Mouse (Mus musculus): Measurements from ENCODE around the gene Gm13090.

DNA sequence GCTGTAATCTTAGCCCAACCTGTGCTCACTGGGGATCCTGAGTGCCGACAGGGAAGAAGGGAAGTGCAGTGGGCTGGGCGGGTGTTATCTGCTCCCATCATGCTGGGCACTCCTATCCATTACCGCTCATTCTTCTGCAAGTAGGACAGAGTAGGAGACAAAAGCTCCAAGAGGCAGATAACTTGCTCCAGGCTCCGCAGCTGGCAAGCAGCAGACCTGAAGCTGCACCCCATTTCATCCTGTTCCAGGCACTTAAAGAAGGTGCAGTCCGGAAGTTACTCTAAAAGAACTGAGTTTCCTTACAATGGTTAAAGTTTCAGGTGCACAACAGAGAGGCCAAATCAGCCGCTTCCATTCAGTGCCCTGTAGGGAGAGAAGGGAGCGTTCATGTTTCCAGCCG, 21.9 kb downstream of the Gm13090 start:
- no peak for TF ChIP-seq GATA1 (IDR thresholded peaks at IDR 0.05; ENCODE audit: low read length)
- TF ChIP-seq TAL1 (IDR thresholded peaks at IDR 0.05; ENCODE audit: low read length): no peak

Measured in erythroblast, embryonic 14.5 days (primary cell).